In the genomic region with DNA sequence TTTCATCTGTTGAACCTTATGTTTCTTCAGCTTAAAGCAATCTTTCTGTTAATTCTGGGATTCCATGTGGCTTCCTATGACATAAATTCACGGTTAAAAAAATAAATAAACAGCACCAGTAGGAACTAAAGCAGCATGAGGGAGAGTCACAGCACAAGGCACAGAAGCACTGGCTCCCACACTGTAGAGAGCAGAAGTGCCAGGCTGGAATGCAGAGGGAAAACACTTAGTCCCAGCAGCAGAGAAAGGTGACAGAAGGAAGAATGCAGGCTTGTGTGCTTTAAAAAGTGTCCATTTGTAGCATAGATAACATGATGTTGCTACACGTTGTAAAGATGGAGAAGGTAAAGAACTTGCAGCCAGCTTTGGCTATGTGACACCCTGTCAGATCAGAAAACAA, we compare ENCODE assay signal across 26 mouse cellular contexts.
DNase-seq lines count a peak whose midpoint lies in the region; ATAC-seq and TF ChIP-seq lines count a peak whose summit lies in the region.
"Had no signal": no experiment of that assay in that cellular context is flagged by ENCODE, and none has a peak within 500 bp of the region (broad histone marks: within the 10 kb centered on the region; RNA-seq: fewer than 3 reads in every experiment).

No protein-coding gene starts in this region.

- H3K27me3 ChIP-seq in heart, embryonic 10.5 days (ENCODE audit: insufficient read depth, poor library complexity, severe bottlenecking): no peaks in the 10 kb centered on the region
- H3K27me3 ChIP-seq in heart, postnatal 0 days (ENCODE audit: control insufficient read depth, insufficient read depth, low read length): no peaks in the 10 kb centered on the region
- H3K27me3 ChIP-seq in midbrain, postnatal 0 days (ENCODE audit: insufficient read depth, low read length): no peaks in the 10 kb centered on the region
- H3K27me3 ChIP-seq in midbrain, embryonic 11.5 days (ENCODE audit: control insufficient read depth, insufficient read depth, low read length): no peaks in the 10 kb centered on the region
- H3K27me3 ChIP-seq: embryonic facial prominence, embryonic 15.5 days; forebrain, embryonic 15.5 days; limb, embryonic 15.5 days; neural tube, embryonic 15.5 days had no signal

- no peak overlapping the region for H3K4me2 ChIP-seq in heart, postnatal 0 days (ENCODE audit: low read depth, low read length)
- no peak overlapping the region for H3K4me2 ChIP-seq in midbrain, postnatal 0 days (ENCODE audit: low read depth, low read length, poor library complexity, severe bottlenecking)
- H3K4me2 ChIP-seq in midbrain, embryonic 11.5 days: no peak overlapping the region
- H3K4me2 ChIP-seq: embryonic facial prominence, embryonic 15.5 days; forebrain, embryonic 15.5 days; limb, embryonic 15.5 days; neural tube, embryonic 15.5 days had no signal

- no peak overlapping the region for H3K9ac ChIP-seq in heart, postnatal 0 days (replicated peaks; ENCODE audit: low read depth, low read length)
- no peak overlapping the region for H3K9ac ChIP-seq in midbrain, postnatal 0 days (replicated peaks; ENCODE audit: low read length, poor library complexity, severe bottlenecking)
- H3K9ac ChIP-seq in midbrain, embryonic 11.5 days (ENCODE audit: low read length): no peak overlapping the region
- H3K9ac ChIP-seq: embryonic facial prominence, embryonic 15.5 days; forebrain, embryonic 15.5 days; limb, embryonic 15.5 days; neural tube, embryonic 15.5 days had no signal

- no peak overlapping the region for H3K4me3 ChIP-seq in heart, embryonic 10.5 days
- H3K4me3 ChIP-seq in heart, postnatal 0 days (ENCODE audit: low read depth, low read length): no peak overlapping the region
- no peak overlapping the region for H3K4me3 ChIP-seq in left cerebral cortex, adult 2 months
- no peak overlapping the region for H3K4me3 ChIP-seq in midbrain, postnatal 0 days (ENCODE audit: low read depth, low read length)
- H3K4me3 ChIP-seq in midbrain, embryonic 11.5 days (ENCODE audit: low read depth, low read length): no peak overlapping the region
- H3K4me3 ChIP-seq: embryonic facial prominence, embryonic 15.5 days; forebrain, embryonic 15.5 days; limb, embryonic 15.5 days; midbrain, embryonic 10.5 days; neural tube, embryonic 15.5 days had no signal

- DNase-seq in heart, embryonic 10.5 days (ENCODE audit: low spot score): no peak
- DNase-seq in heart, postnatal 4 days: no peak
- DNase-seq in heart, postnatal 0 days (ENCODE audit: low spot score): no peak
- DNase-seq in heart, postnatal 14 days: no peak
- DNase-seq in left cerebral cortex, adult 2 months (ENCODE audit: extremely low spot score in 1 of 2, low spot score in 2 of 2): no peak
- no peak for DNase-seq in left cerebral cortex, postnatal 36 days (ENCODE audit: low spot score in 2 of 2)
- DNase-seq in midbrain, postnatal 0 days (ENCODE audit: low spot score): no peak
- no peak for DNase-seq in midbrain, embryonic 11.5 days (ENCODE audit: low spot score, missing footprints)
- DNase-seq: adrenal gland, postnatal 14 days; cerebellum, adult 8-10 months; cerebellum, postnatal 36 days; embryo, embryonic 11 days; gastrocnemius, postnatal 14 days; heart, adult 11 months; kidney, adult 8-10 months; kidney, postnatal 14 days; left cerebral cortex, postnatal 4 days; right cerebral cortex, adult 18-20 months; right cerebral cortex, postnatal 4 days; thymus, postnatal 14 days had no signal

- no peaks in the 10 kb centered on the region for H3K9me3 ChIP-seq in heart, embryonic 10.5 days
- H3K9me3 ChIP-seq in heart, postnatal 0 days (replicated peaks; ENCODE audit: control insufficient read depth, low read length): no peaks in the 10 kb centered on the region
- H3K9me3 ChIP-seq in midbrain, postnatal 0 days (ENCODE audit: low read length): no peaks in the 10 kb centered on the region
- H3K9me3 ChIP-seq in midbrain, embryonic 11.5 days (ENCODE audit: control insufficient read depth, low read length): no peaks in the 10 kb centered on the region
- H3K9me3 ChIP-seq: embryonic facial prominence, embryonic 15.5 days; forebrain, embryonic 15.5 days; limb, embryonic 15.5 days; midbrain, embryonic 10.5 days; neural tube, embryonic 15.5 days had no signal

- TF ChIP-seq CTCF in heart, postnatal 0 days (IDR thresholded peaks at IDR 0.05; ENCODE audit: low read depth): no peak
- no peak for TF ChIP-seq CTCF in left cerebral cortex, adult 2 months (IDR thresholded peaks at IDR 0.05)
- TF ChIP-seq CTCF in midbrain, postnatal 0 days (IDR thresholded peaks at IDR 0.05): no peak

- intact Hi-C loops in heart, postnatal 14 days (cut with DNase I): no loop called here
- intact Hi-C loops in left cerebral cortex, adult 2 months (cut with DNase I): no loop called here
- intact Hi-C loops in left cerebral cortex, postnatal 36 days (cut with DNase I): no loop called here

- TF ChIP-seq EP300 in heart, postnatal 0 days (IDR thresholded peaks at IDR 0.05; ENCODE audit: low read depth): no peak

- WGBS in heart, embryonic 10.5 days: 21% methylated on average over 2 of the region's 2 CpGs
- WGBS in heart, postnatal 0 days: 11% methylated on average over 2 of the region's 2 CpGs
- WGBS in midbrain, postnatal 0 days: 62% methylated on average over 2 of the region's 2 CpGs
- 60% methylated on average over 2 of the region's 2 CpGs for WGBS in midbrain, embryonic 11.5 days

- peak overlapping the region; percentile 42; the same call in 1 of the 2 replicates for H3K27ac ChIP-seq in heart, embryonic 10.5 days
- peak overlapping the region; percentile 11; the same call in 1 of the 2 replicates for H3K27ac ChIP-seq in heart, postnatal 0 days (ENCODE audit: low read depth)
- peak overlapping the region; percentile 16; the same call in 1 of the 2 replicates for H3K27ac ChIP-seq in left cerebral cortex, adult 2 months
- H3K27ac ChIP-seq in midbrain, postnatal 0 days (ENCODE audit: low read depth, low read length): 0 out of 2 replicates have a peak overlapping the region, but pooled peaks have one; percentile 12
- no peak overlapping the region for H3K27ac ChIP-seq in midbrain, embryonic 11.5 days (ENCODE audit: low read depth, low read length)
- H3K27ac ChIP-seq: embryonic facial prominence, embryonic 15.5 days; forebrain, embryonic 15.5 days; limb, embryonic 15.5 days; midbrain, embryonic 10.5 days; neural tube, embryonic 15.5 days had no signal

- ATAC-seq in heart, postnatal 0 days (ENCODE audit: insufficient read depth, low read depth): no peak
- ATAC-seq in midbrain, postnatal 0 days (ENCODE audit: low FRiP score): no peak
- no peak for ATAC-seq in midbrain, embryonic 11.5 days (ENCODE audit: low FRiP score)
- ATAC-seq: CD4-positive, CD25-positive, alpha-beta regulatory T cell, adult 4 months; forebrain, embryonic 15.5 days had no signal

- no peaks in the 10 kb centered on the region for H3K36me3 ChIP-seq in heart, embryonic 10.5 days
- H3K36me3 ChIP-seq in heart, postnatal 0 days (replicated peaks; ENCODE audit: control insufficient read depth, insufficient read depth, low read length): no peaks in the 10 kb centered on the region
- no peaks in the 10 kb centered on the region for H3K36me3 ChIP-seq in midbrain, postnatal 0 days (ENCODE audit: insufficient read depth, low read length)
- H3K36me3 ChIP-seq in midbrain, embryonic 11.5 days (ENCODE audit: control insufficient read depth, insufficient read depth, low read length): no peaks in the 10 kb centered on the region
- H3K36me3 ChIP-seq: embryonic facial prominence, embryonic 15.5 days; forebrain, embryonic 15.5 days; limb, embryonic 15.5 days; midbrain, embryonic 10.5 days; neural tube, embryonic 15.5 days had no signal

- H3K4me1 ChIP-seq in heart, embryonic 10.5 days: peaks cover 61% of the 10 kb centered on the region
- peaks cover 41% of the 10 kb centered on the region for H3K4me1 ChIP-seq in heart, postnatal 0 days (ENCODE audit: control insufficient read depth, insufficient read depth)
- peaks cover 4% of the 10 kb centered on the region; the same call in 1 of the 2 replicates for H3K4me1 ChIP-seq in midbrain, postnatal 0 days (ENCODE audit: insufficient read depth, low read length)
- peaks cover 5% of the 10 kb centered on the region; the same call in 1 of the 2 replicates for H3K4me1 ChIP-seq in midbrain, embryonic 11.5 days (ENCODE audit: control insufficient read depth, insufficient read depth, low read length)
